11 mouse cellular contexts compared by ENCODE assay signal in the genomic region with DNA sequence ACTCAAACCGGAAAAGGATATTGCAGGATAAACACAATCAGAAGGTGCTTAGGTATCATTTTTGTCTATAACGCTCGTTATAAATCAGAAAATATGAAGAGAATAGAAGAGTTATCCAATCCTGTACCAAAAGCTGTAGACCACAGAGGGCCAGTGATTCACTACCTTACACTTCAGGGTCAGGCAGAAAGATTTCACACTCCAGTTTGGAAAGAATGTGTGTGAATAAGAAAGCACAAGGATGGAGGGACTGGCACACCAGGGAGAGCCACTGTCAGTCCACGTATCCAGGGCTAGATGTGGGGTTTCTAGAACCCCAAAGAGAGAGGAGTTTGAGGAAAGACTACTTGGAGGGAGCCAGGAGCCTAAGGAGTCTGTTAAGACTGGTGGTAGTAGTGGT. TPM values are rescaled to one million over a fixed set of nuclear protein-coding genes. Genes with fewer than 3 reads are reported as not detected.
DNase-seq lines count a peak whose midpoint lies in the region; ATAC-seq lines count a peak whose summit lies in the region.
"Had no signal": no experiment of that assay in that cellular context is flagged by ENCODE, and none has a peak within 500 bp of the region (broad histone marks: within the 10 kb centered on the region; RNA-seq: fewer than 3 reads in every experiment).

No protein-coding gene starts in this region.

- H3K27me3 ChIP-seq in erythroblast, embryonic 14.5 days (ENCODE audit: control insufficient read depth), result peaks cover 19% of the 10 kb centered on the region; the same call in 1 of the 2 replicates
- H3K27me3 ChIP-seq in lung, embryonic 15.5 days, result no peaks in the 10 kb centered on the region
- peaks cover 21% of the 10 kb centered on the region for H3K27me3 ChIP-seq in limb, embryonic 10.5 days (ENCODE audit: low read depth, poor library complexity, severe bottlenecking)
- no peaks in the 10 kb centered on the region for H3K27me3 ChIP-seq in stomach, embryonic 14.5 days (ENCODE audit: control insufficient read depth, insufficient read depth, low read length)

- peak overlapping the region; percentile 100; the same call in 1 of the 2 replicates for H3K27ac ChIP-seq in lung, embryonic 15.5 days
- H3K27ac ChIP-seq in limb, embryonic 10.5 days, result peak overlapping the region; percentile 95; the same call in 1 of the 2 replicates
- H3K27ac ChIP-seq in stomach, embryonic 14.5 days (ENCODE audit: low read length), result no peak overlapping the region

- DNase-seq in lung, postnatal 36 days, result no peak
- DNase-seq in limb, embryonic 10.5 days (ENCODE audit: low spot score), result no peak
- no peak for DNase-seq in thymus, postnatal 10 days (ENCODE audit: low spot score in 2 of 2)
- DNase-seq in retina, embryonic 14.5 days (ENCODE audit: low spot score), result no peak

- H3K36me3 ChIP-seq in erythroblast, embryonic 14.5 days (ENCODE audit: control insufficient read depth), result peaks cover 3% of the 10 kb centered on the region; the same call in 1 of the 2 replicates
- H3K36me3 ChIP-seq in lung, embryonic 15.5 days, result no peaks in the 10 kb centered on the region
- no peaks in the 10 kb centered on the region for H3K36me3 ChIP-seq in limb, embryonic 10.5 days
- no peaks in the 10 kb centered on the region for H3K36me3 ChIP-seq in stomach, embryonic 14.5 days (ENCODE audit: control insufficient read depth, insufficient read depth, low read length)

- 37% methylated on average over 4 of the region's 4 CpGs for WGBS in lung, embryonic 15.5 days
- WGBS in limb, embryonic 10.5 days, result 61% methylated on average over 4 of the region's 4 CpGs
- 45% methylated on average over 4 of the region's 4 CpGs for WGBS in stomach, embryonic 14.5 days

- peak overlapping the region; percentile 94 for H3K4me3 ChIP-seq in erythroblast, embryonic 14.5 days (replicated peaks)
- H3K4me3 ChIP-seq in lung, embryonic 15.5 days, result peak overlapping the region; percentile 81; the same call in 1 of the 2 replicates
- peak overlapping the region; percentile 84 for H3K4me3 ChIP-seq in limb, embryonic 10.5 days
- H3K4me3 ChIP-seq in stomach, embryonic 14.5 days (ENCODE audit: low read depth, low read length), result peak overlapping the region; percentile 55; the same call in 1 of the 2 replicates

- peak overlapping the region; percentile 77 for H3K4me2 ChIP-seq in lung, embryonic 15.5 days
- H3K4me2 ChIP-seq in stomach, embryonic 14.5 days (replicated peaks; ENCODE audit: low read depth, low read length), result peak overlapping the region; percentile 47

- H3K9ac ChIP-seq in lung, embryonic 15.5 days, result no peak overlapping the region
- H3K9ac ChIP-seq in stomach, embryonic 14.5 days (replicated peaks; ENCODE audit: low read depth, low read length), result no peak overlapping the region

- H3K9me3 ChIP-seq in erythroblast, embryonic 14.5 days (ENCODE audit: control insufficient read depth, low read length), result no peaks in the 10 kb centered on the region
- H3K9me3 ChIP-seq in lung, embryonic 15.5 days, result no peaks in the 10 kb centered on the region
- no peaks in the 10 kb centered on the region for H3K9me3 ChIP-seq in limb, embryonic 10.5 days (replicated peaks)
- no peaks in the 10 kb centered on the region for H3K9me3 ChIP-seq in stomach, embryonic 14.5 days (ENCODE audit: control insufficient read depth, low read depth, low read length)

- H3K4me1 ChIP-seq in erythroblast, embryonic 14.5 days (ENCODE audit: control insufficient read depth), result peaks cover 46% of the 10 kb centered on the region
- peaks cover 37% of the 10 kb centered on the region for H3K4me1 ChIP-seq in lung, embryonic 15.5 days
- H3K4me1 ChIP-seq in limb, embryonic 10.5 days, result peaks cover 21% of the 10 kb centered on the region
- peaks cover 10% of the 10 kb centered on the region; the same call in 1 of the 2 replicates for H3K4me1 ChIP-seq in stomach, embryonic 14.5 days (ENCODE audit: control insufficient read depth, insufficient read depth, low read length)

- ATAC-seq in erythroblast, adult 5-6 weeks (replicated peaks; ENCODE audit: low FRiP score, poor library complexity, severe bottlenecking), result no peak
- ATAC-seq in lung, embryonic 15.5 days (ENCODE audit: borderline replicate concordance, extremely low read depth, low FRiP score, low TSS enrichment), result no peak
- no peak for ATAC-seq in stomach, embryonic 14.5 days (ENCODE audit: insufficient number of reproducible peaks, insufficient read depth, low FRiP score, low read depth)

RNA-seq across cellular contexts. Expression of gene Oat, which starts 0.7 kb away (rescaled TPM):
- 0.05 and 0.09 TPM in 2 replicates for polyA plus RNA-seq in erythroblast, embryonic 14.5 days (2012)
- 29.7 and 39.2 TPM in 2 replicates for total RNA-seq in erythroblast, adult 5-6 weeks (2015; ENCODE audit: low replicate concordance)
- total RNA-seq in erythroblast, adult 5-6 weeks (2017; ENCODE audit: low replicate concordance), result 21.2 and 24.8 TPM in 2 replicates
- polyA plus RNA-seq in lung, embryonic 15.5 days (2015; fragmentation: Nextera tagmentation; extraction: Ambion mirVana), result 294 and 300 TPM in 2 replicates
- polyA plus RNA-seq in limb, embryonic 10.5 days (2016; fragmentation: Nextera tagmentation; extraction: Ambion mirVana), result 126 TPM in 2 replicates
- 207 and 232 TPM in 2 replicates for polyA plus RNA-seq in stomach, embryonic 14.5 days (2014; fragmentation: Nextera tagmentation; extraction: Ambion mirVana)

RNA-seq across cellular contexts. Expression of gene Nkx1-2, which starts 22.5 kb away (rescaled TPM):
- not detected in 2 replicates for polyA plus RNA-seq in erythroblast, embryonic 14.5 days (2012)
- not detected in 2 replicates for total RNA-seq in erythroblast, adult 5-6 weeks (2015; ENCODE audit: low replicate concordance)
- total RNA-seq in erythroblast, adult 5-6 weeks (2017; ENCODE audit: low replicate concordance), result not detected in 2 replicates
- not detected in 2 replicates for polyA plus RNA-seq in lung, embryonic 15.5 days (2015; fragmentation: Nextera tagmentation; extraction: Ambion mirVana)
- polyA plus RNA-seq in limb, embryonic 10.5 days (2016; fragmentation: Nextera tagmentation; extraction: Ambion mirVana), result 0.09 TPM in 1 of 2 replicates, not detected in the other
- not detected in 2 replicates for polyA plus RNA-seq in stomach, embryonic 14.5 days (2014; fragmentation: Nextera tagmentation; extraction: Ambion mirVana)
- total RNA-seq: hematopoietic stem cell, adult 5-6 weeks had no signal
- polyA plus RNA-seq: C2C12; lung, adult 2 months had no signal

RNA-seq across cellular contexts. Expression of gene Lhpp, which starts 33.5 kb away (rescaled TPM):
- 0.09 and 0.12 TPM in 2 replicates for polyA plus RNA-seq in erythroblast, embryonic 14.5 days (2012)
- total RNA-seq in erythroblast, adult 5-6 weeks (2015; ENCODE audit: low replicate concordance), result not detected in 2 replicates
- 0.68 and 1.1 TPM in 2 replicates for total RNA-seq in erythroblast, adult 5-6 weeks (2017; ENCODE audit: low replicate concordance)
- 19.1 and 20.8 TPM in 2 replicates for polyA plus RNA-seq in lung, embryonic 15.5 days (2015; fragmentation: Nextera tagmentation; extraction: Ambion mirVana)
- polyA plus RNA-seq in limb, embryonic 10.5 days (2016; fragmentation: Nextera tagmentation; extraction: Ambion mirVana), result 20.1 and 28.0 TPM in 2 replicates
- polyA plus RNA-seq in stomach, embryonic 14.5 days (2014; fragmentation: Nextera tagmentation; extraction: Ambion mirVana), result 15.3 and 19.2 TPM in 2 replicates

Comparison
In these comparisons a context has a peak if more than half of its experiments do, and no peak if none do; other contexts are left out.
1. RNA of gene Oat, which starts 0.7 kb away (polyA plus RNA-seq): 294 to 300 TPM in lung, embryonic 15.5 days, 207 to 232 TPM in stomach, embryonic 14.5 days and 126 TPM in limb, embryonic 10.5 days; 0.05 to 0.09 TPM in erythroblast, embryonic 14.5 days; every median in the first group is over 100 times any median in the second.
2. RNA of gene Lhpp, which starts 33.5 kb away (polyA plus RNA-seq): 20.1 to 28.0 TPM in limb, embryonic 10.5 days, 15.3 to 19.2 TPM in stomach, embryonic 14.5 days and 19.1 to 20.8 TPM in lung, embryonic 15.5 days; 0.09 to 0.12 TPM in erythroblast, embryonic 14.5 days; every median in the first group is over 10 times any median in the second.
3. Peak in every context shown above with its lines, with median percentiles within 50 percentile points of each other: H3K4me3 ChIP-seq.